ENCODE assay signal across 8 mouse cellular contexts in genomic region chr12:3427891-3428775, GRCm38 (mm10). TPM values are rescaled to one million over a fixed set of nuclear protein-coding genes. Genes with fewer than 3 reads are reported as not detected.
DNase-seq lines count a peak whose midpoint lies in the region; ATAC-seq and TF ChIP-seq lines count a peak whose summit lies in the region.

No protein-coding gene starts in this region.

- peak overlapping the region; percentile 95; the same call in 1 of the 2 replicates for H3K9ac ChIP-seq in embryonic facial prominence, embryonic 13.5 days
- H3K9ac ChIP-seq in intestine, embryonic 15.5 days: peak overlapping the region; percentile 83; the same call in 1 of the 2 replicates
- H3K9ac ChIP-seq in neural tube, embryonic 13.5 days: peak overlapping the region; percentile 91; the same call in 1 of the 2 replicates

- peak overlapping the region; percentile 60 for H3K4me2 ChIP-seq in embryonic facial prominence, embryonic 13.5 days
- peak overlapping the region; percentile 47 for H3K4me2 ChIP-seq in intestine, embryonic 15.5 days (replicated peaks)
- H3K4me2 ChIP-seq in neural tube, embryonic 13.5 days: peak overlapping the region; percentile 69

- TF ChIP-seq CTCF in layer of hippocampus, adult 2 months (conservative IDR thresholded peaks at IDR 0.05): peak; percentile 46

- no peaks in the 10 kb centered on the region for H3K36me3 ChIP-seq in embryonic facial prominence, embryonic 13.5 days
- H3K36me3 ChIP-seq in intestine, embryonic 15.5 days: no peaks in the 10 kb centered on the region
- no peaks in the 10 kb centered on the region for H3K36me3 ChIP-seq in neural tube, embryonic 13.5 days

- no peaks in the 10 kb centered on the region for H3K27me3 ChIP-seq in embryonic facial prominence, embryonic 13.5 days
- H3K27me3 ChIP-seq in intestine, embryonic 15.5 days (replicated peaks): no peaks in the 10 kb centered on the region
- no peaks in the 10 kb centered on the region for H3K27me3 ChIP-seq in neural tube, embryonic 13.5 days

- no peaks in the 10 kb centered on the region for H3K9me3 ChIP-seq in embryonic facial prominence, embryonic 13.5 days
- no peaks in the 10 kb centered on the region for H3K9me3 ChIP-seq in intestine, embryonic 15.5 days
- H3K9me3 ChIP-seq in neural tube, embryonic 13.5 days: no peaks in the 10 kb centered on the region

- intact Hi-C loops in left cerebral cortex, postnatal 4 days (cut with DNase I): no loop called here

- peak overlapping the region; percentile 96 for H3K27ac ChIP-seq in layer of hippocampus, adult 2 months
- 0 out of 2 replicates have a peak overlapping the region, but pooled peaks have one; percentile 98 for H3K27ac ChIP-seq in embryonic facial prominence, embryonic 13.5 days
- peak overlapping the region; percentile 97; the same call in 1 of the 2 replicates for H3K27ac ChIP-seq in intestine, embryonic 15.5 days
- H3K27ac ChIP-seq in neural tube, embryonic 13.5 days (replicated peaks): peak overlapping the region; percentile 95; the same call in 1 of the 2 replicates

- ATAC-seq in embryonic facial prominence, embryonic 13.5 days (ENCODE audit: insufficient number of reproducible peaks, insufficient read depth, low FRiP score, low TSS enrichment, low read depth): no peak
- no peak for ATAC-seq in intestine, embryonic 15.5 days
- ATAC-seq in neural tube, embryonic 13.5 days (ENCODE audit: low read depth): no peak

- WGBS in embryonic facial prominence, embryonic 13.5 days: 70% methylated on average over 11 of the region's 11 CpGs
- 65% methylated on average over 11 of the region's 11 CpGs for WGBS in intestine, embryonic 15.5 days
- 66% methylated on average over 11 of the region's 11 CpGs for WGBS in neural tube, embryonic 13.5 days

- no peak for DNase-seq in layer of hippocampus, adult 2 months (ENCODE audit: low spot score in 2 of 2)
- no peak for DNase-seq in layer of hippocampus, adult 8-10 months (ENCODE audit: low spot score in 2 of 2)
- DNase-seq in T-cell, adult 2 months (ENCODE audit: low spot score): no peak
- no peak for DNase-seq in frontal cortex, adult 2 months (ENCODE audit: extremely low spot score in 1 of 2, low spot score in 1 of 2)
- DNase-seq in left cerebral cortex, postnatal 4 days: no peak

- peak overlapping the region; percentile 100 for H3K4me3 ChIP-seq in layer of hippocampus, adult 2 months
- peak overlapping the region; percentile 96 for H3K4me3 ChIP-seq in embryonic facial prominence, embryonic 13.5 days
- peak overlapping the region; percentile 68 for H3K4me3 ChIP-seq in intestine, embryonic 15.5 days (replicated peaks)
- peak overlapping the region; percentile 96 for H3K4me3 ChIP-seq in neural tube, embryonic 13.5 days

- peaks cover 20% of the 10 kb centered on the region for H3K4me1 ChIP-seq in embryonic facial prominence, embryonic 13.5 days
- peaks cover 5% of the 10 kb centered on the region; the same call in 1 of the 2 replicates for H3K4me1 ChIP-seq in intestine, embryonic 15.5 days (replicated peaks)
- H3K4me1 ChIP-seq in neural tube, embryonic 13.5 days (replicated peaks): peaks cover 33% of the 10 kb centered on the region

RNA-seq across cellular contexts. Expression of gene Asxl2, which starts 1.5 kb away (rescaled TPM):
- total RNA-seq in layer of hippocampus, adult 2 months (2021): 10 to 100 TPM; 32.6 to 34.3 TPM
- 10 to 100 TPM; 31.1 to 34.9 (median 33.2) TPM for total RNA-seq in layer of hippocampus, adult 8-10 months (2022)
- 21.4 and 23.2 TPM in 2 replicates for polyA plus RNA-seq in embryonic facial prominence, embryonic 13.5 days (2015; fragmentation: Nextera tagmentation; extraction: Ambion mirVana)
- polyA plus RNA-seq in intestine, embryonic 15.5 days (2015; fragmentation: Nextera tagmentation; extraction: Ambion mirVana): 18.6 and 18.9 TPM in 2 replicates
- 12.9 and 13.4 TPM in 2 replicates for polyA plus RNA-seq in neural tube, embryonic 13.5 days (2015; fragmentation: Nextera tagmentation; extraction: Ambion mirVana)
- polyA plus RNA-seq in frontal cortex, adult 2 months (2012; rRNA removed): 10.3 and 12.0 TPM in 2 replicates
- 10 to 100 TPM; 26.1 to 26.7 TPM for total RNA-seq in left cerebral cortex, postnatal 4 days (2021)
